Mouse (Mus musculus): Measurements from ENCODE around the gene Cul7.

The Cul7 gene

GRCm38 (mm10) chr17:46650232-46651031, at the start of gene Cul7:
Gene Cul7 (plus strand): TSS chr17:46650337.
- DNase-seq (ENCODE audit: low spot score), result peak; percentile 78

GRCm38 (mm10) chr17:46600569-46600968, 49.6 kb upstream of the Cul7 start:
- no peak for DNase-seq (ENCODE audit: low spot score)

- no peak for DNase-seq (ENCODE audit: low spot score)
Observed at GRCm38 (mm10) chr17:46602212-46602611, 47.9 kb upstream of the Cul7 start.

- no peak for DNase-seq (ENCODE audit: low spot score)
Observed at GRCm38 (mm10) chr17:46603229-46603628, 46.9 kb upstream of the Cul7 start.

- DNase-seq (ENCODE audit: low spot score), result no peak
Observed at GRCm38 (mm10) chr17:46605126-46605525, 45.0 kb upstream of the Cul7 start.

- DNase-seq (ENCODE audit: low spot score), result no peak
Observed at GRCm38 (mm10) chr17:46605987-46606386, 44.1 kb upstream of the Cul7 start.

GRCm38 (mm10) chr17:46609721-46610514, 40.2 kb upstream of the Cul7 start:
- DNase-seq (ENCODE audit: low spot score), result no peak

GRCm38 (mm10) chr17:46611316-46611715, 38.8 kb upstream of the Cul7 start:
- DNase-seq (ENCODE audit: low spot score), result no peak

GRCm38 (mm10) chr17:46612189-46612588, 37.9 kb upstream of the Cul7 start:
- no peak for DNase-seq (ENCODE audit: low spot score)

GRCm38 (mm10) chr17:46612820-46613219, 37.3 kb upstream of the Cul7 start:
- DNase-seq (ENCODE audit: low spot score), result no peak

GRCm38 (mm10) chr17:46613229-46613628, 36.9 kb upstream of the Cul7 start:
- no peak for DNase-seq (ENCODE audit: low spot score)

GRCm38 (mm10) chr17:46617799-46618198, 32.3 kb upstream of the Cul7 start:
- DNase-seq (ENCODE audit: low spot score), result no peak

GRCm38 (mm10) chr17:46618394-46618768, 31.8 kb upstream of the Cul7 start:
- no peak for DNase-seq (ENCODE audit: low spot score)

GRCm38 (mm10) chr17:46618769-46619682, 31.1 kb upstream of the Cul7 start:
- no peak for DNase-seq (ENCODE audit: low spot score)

- DNase-seq (ENCODE audit: low spot score), result no peak
Observed at GRCm38 (mm10) chr17:46619683-46620357, 30.3 kb upstream of the Cul7 start.

- DNase-seq (ENCODE audit: low spot score), result no peak
Observed at GRCm38 (mm10) chr17:46621324-46621723, 28.8 kb upstream of the Cul7 start.

- DNase-seq (ENCODE audit: low spot score), result no peak
Observed at GRCm38 (mm10) chr17:46622269-46622668, 27.9 kb upstream of the Cul7 start.

GRCm38 (mm10) chr17:46623819-46624557, 26.1 kb upstream of the Cul7 start:
- no peak for DNase-seq (ENCODE audit: low spot score)

GRCm38 (mm10) chr17:46624598-46624997, 25.5 kb upstream of the Cul7 start:
- no peak for DNase-seq (ENCODE audit: low spot score)

- no peak for DNase-seq (ENCODE audit: low spot score)
Observed at GRCm38 (mm10) chr17:46627409-46627808, 22.7 kb upstream of the Cul7 start.

GRCm38 (mm10) chr17:46628471-46628790, 21.7 kb upstream of the Cul7 start:
- no peak for DNase-seq (ENCODE audit: low spot score)
